Mouse (Mus musculus) forebrain, embryonic 14.5 days (tissue): ENCODE measurements at regions not wholly inside any gene's neighbourhood (a gene's known extent, or its start where the extent isn't known, plus 50 kb on each side); places are given as distances from the start of the nearest gene placed in this dataset.

Experiments used
- ATAC-seq: fragments of 200-750 bp; cut with Nextera tagmentation; 2 replicates; pipeline ENCODE4 v1.8.0; 2017; ENCODE audit warnings: mild to moderate bottlenecking, moderate library complexity
- DNase-seq: peaks from one replicate; pipeline ENCODE4 v3.0.0-alpha.2; 2015; ENCODE audit warnings: low spot score
- H3K27ac ChIP-seq: fragments of 300-500 bp; sonication (generic); 2 replicates; pipeline ENCODE4 v1.5.1; 2014; ENCODE audit warnings: low read depth, mild to moderate bottlenecking, control low read depth, low read length, moderate library complexity
- H3K27me3 ChIP-seq: fragments of 300-500 bp; sonication (generic); replicated peaks from 2 replicates; pipeline ENCODE4 v1.6.1; 2014; ENCODE audit warnings: low read length, control low read depth, mixed read lengths; ENCODE audit not compliant: control insufficient read depth, insufficient read depth
- H3K36me3 ChIP-seq: fragments of 300-500 bp; sonication (generic); 2 replicates; pipeline ENCODE4 v1.6.1; 2014; ENCODE audit warnings: low read length, control low read depth; ENCODE audit not compliant: control insufficient read depth, insufficient read depth
- H3K4me1 ChIP-seq: fragments of 300-500 bp; sonication (generic); 2 replicates; pipeline ENCODE4 v1.6.1; 2014; ENCODE audit warnings: antibody characterized with exemption, low read length, control low read depth; ENCODE audit not compliant: control insufficient read depth, insufficient read depth
- H3K4me2 ChIP-seq: fragments of 300-500 bp; sonication (generic); 2 replicates; pipeline ENCODE4 v1.6.1; 2014; ENCODE audit warnings: mild to moderate bottlenecking, control low read depth, low read length
- H3K4me3 ChIP-seq: fragments of 300-500 bp; sonication (generic); 2 replicates; pipeline ENCODE4 v1.5.1; 2014; ENCODE audit warnings: low read depth, low read length, control low read depth
- H3K9ac ChIP-seq: fragments of 300-500 bp; sonication (generic); 2 replicates; pipeline ENCODE4 v1.6.1; 2014; ENCODE audit warnings: mild to moderate bottlenecking, low read length, control low read depth, moderate library complexity
- H3K9me3 ChIP-seq: fragments of 300-500 bp; sonication (generic); replicated peaks from 2 replicates; pipeline ENCODE4 v1.6.1; 2016; ENCODE audit warnings: low read length, control low read depth, mixed read lengths; ENCODE audit not compliant: control insufficient read depth
- WGBS: fragments of 180-500 bp; shearing (Covaris S2); extraction: QIAGEN DNeasy Blood & Tissue Kit; methylation state at CpG from one replicate; pipeline ENCODE4 v1.1.7; 2014; 5-methylcytosine and 5-hydroxymethylcytosine counted together

DNA sequence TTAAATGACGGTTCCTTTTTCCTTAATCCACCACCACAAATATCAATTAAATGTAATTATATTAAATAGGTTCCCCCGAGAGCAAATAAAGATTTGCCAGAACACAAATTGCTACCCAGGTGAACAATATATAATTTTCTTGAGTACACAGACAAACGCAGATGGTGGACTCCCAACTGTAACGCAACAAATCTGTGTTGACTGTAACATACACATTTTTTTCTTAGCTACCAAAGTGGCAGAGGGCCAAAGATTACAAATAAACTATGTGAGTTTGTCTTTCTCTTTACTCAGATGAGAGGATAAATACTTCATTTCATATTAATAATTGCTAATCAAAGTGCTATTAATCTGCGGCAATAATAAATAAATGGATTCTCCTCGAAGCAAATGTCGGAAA, 228.4 kb upstream of the Sfrp2 start:
- 72% methylated on average over 7 of the region's 7 CpGs for WGBS
- Histone ChIP-seq H3K9me3 (no peaks in the 10 kb centered on the region), H3K36me3 (no peaks in the 10 kb centered on the region), H3K9ac (no peak overlapping the region), H3K4me3 (no peak overlapping the region), H3K4me1 (peaks cover 4% of the 10 kb centered on the region; the same call in 1 of the 2 replicates), H3K27ac (no peak overlapping the region), H3K4me2 (no peak overlapping the region), H3K27me3 (no peaks in the 10 kb centered on the region)
- ATAC-seq = no peak
- peak; percentile 51 for DNase-seq

DNA sequence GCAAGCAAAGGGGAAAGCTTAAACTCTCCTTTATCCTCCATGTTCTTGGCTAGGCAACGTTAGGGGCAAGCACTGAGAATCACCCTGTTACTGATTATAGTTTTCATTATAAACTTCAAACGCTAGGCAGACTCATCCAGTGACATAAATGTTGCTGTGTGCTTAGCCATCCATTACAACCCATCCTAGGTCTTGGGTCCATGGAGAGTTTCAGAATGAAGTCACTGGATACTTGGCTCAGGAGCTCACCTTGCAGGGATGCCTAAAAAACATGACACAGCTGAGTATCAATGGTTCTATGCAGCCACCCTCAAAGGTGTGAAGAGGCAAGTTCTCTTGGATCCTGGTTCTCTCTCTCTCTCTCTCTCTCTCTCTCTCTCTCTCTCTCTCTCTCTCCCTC, 227.2 kb upstream of the Sfrp2 start:
- ATAC-seq = no peak
- WGBS = 79% methylated on average over 2 of the region's 2 CpGs
- H3K9ac ChIP-seq = no peak overlapping the region

DNA sequence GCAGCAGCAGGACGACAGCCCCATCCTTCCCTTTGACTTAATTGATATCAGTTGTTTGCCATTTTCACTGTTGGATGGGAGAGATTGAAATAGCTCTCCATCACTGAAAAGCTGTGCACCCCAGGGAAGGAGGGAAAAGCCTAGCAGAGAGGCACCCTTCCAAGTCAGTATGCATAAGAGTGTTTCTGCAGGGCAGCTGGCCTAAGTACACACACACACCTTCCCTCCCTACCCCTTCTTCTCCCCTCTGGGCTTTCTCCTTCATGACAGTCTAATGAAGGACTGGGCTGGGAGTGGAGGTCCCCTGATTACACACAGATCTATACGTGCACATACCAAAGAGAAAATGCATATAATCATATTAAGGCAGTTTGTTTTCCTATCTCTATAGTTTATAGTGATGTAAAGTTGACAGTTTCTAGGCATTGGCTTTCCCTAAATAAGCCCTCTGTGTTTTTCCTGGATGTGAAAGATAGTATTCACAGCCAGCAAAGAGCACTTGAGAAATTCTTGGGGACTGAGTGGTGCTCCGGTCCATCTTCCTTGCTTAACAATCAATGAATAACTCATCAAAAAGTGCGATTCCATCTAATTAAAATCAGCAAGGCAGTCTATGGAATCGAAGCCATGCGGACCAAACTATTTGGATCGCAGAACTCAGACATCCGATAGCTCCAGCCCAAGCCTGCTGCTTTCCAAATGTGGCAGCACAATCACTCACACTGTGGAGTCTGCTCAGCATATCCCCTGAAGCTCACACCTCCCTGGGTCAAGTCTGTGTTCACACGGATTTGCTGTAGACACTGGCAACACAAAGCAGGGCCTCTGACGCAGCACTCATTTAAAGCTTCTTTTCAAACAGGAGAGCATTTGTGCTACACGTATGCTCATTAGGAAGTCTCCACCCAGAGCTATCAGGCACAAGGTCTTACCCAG, 224.9 kb upstream of the Sfrp2 start:
- H3K27ac ChIP-seq = no peak overlapping the region
- H3K4me1 ChIP-seq = peaks cover 4% of the 10 kb centered on the region; the same call in 1 of the 2 replicates
- no peaks in the 10 kb centered on the region for H3K36me3 ChIP-seq
- no peaks in the 10 kb centered on the region for H3K27me3 ChIP-seq
- no peak overlapping the region for H3K4me3 ChIP-seq
- no peak for ATAC-seq
- no peaks in the 10 kb centered on the region for H3K9me3 ChIP-seq
- no peak overlapping the region for H3K9ac ChIP-seq
- H3K4me2 ChIP-seq = no peak overlapping the region
- WGBS = 56% methylated on average over 11 of the region's 11 CpGs
- peak; percentile 10 for DNase-seq

More for the DNA sequence above, 227.2 kb upstream of the Sfrp2 start:
- H3K4me1 ChIP-seq = peaks cover 4% of the 10 kb centered on the region; the same call in 1 of the 2 replicates
- no peaks in the 10 kb centered on the region for H3K27me3 ChIP-seq
- no peak overlapping the region for H3K27ac ChIP-seq
- no peak for DNase-seq
- no peak overlapping the region for H3K4me2 ChIP-seq
- H3K9me3 ChIP-seq = no peaks in the 10 kb centered on the region
- H3K36me3 ChIP-seq = no peaks in the 10 kb centered on the region
- H3K4me3 ChIP-seq = no peak overlapping the region

DNA sequence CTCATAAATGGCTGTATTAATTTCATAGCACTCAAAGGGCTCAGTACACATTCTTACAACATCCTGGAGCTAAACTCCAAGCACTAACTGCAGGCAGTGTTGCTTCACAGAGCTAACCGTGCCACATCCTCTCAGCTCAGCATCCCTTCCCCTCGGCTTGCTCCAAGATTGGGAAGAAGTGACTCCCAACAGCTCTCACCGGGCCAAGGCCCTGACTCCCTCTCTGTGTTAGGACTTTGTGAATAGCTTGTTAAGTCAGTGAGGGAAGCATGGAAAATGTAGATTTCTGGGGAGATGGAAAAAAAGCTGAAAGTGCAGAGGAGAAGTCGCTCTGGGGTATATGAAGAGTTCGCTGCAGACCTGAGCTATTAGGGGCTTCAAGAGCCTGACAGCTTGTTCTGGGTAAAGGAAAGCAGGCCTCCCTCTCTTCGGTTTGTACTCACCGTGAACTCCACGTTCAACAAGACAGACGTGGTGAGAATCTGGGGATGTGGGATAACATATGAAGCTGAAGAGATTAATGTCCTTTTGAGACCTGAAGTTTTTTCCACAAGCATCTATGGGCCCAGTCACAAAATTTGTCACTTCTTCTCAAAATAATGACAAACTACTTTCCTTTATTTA, 213.5 kb upstream of the Sfrp2 start:
- DNase-seq (no peak), ATAC-seq (no peak)
- Histone ChIP-seq H3K4me1 (no peaks in the 10 kb centered on the region), H3K4me2 (no peak overlapping the region), H3K27me3 (no peaks in the 10 kb centered on the region), H3K9ac (no peak overlapping the region), H3K36me3 (no peaks in the 10 kb centered on the region), H3K9me3 (no peaks in the 10 kb centered on the region), H3K27ac (no peak overlapping the region), H3K4me3 (no peak overlapping the region)
- WGBS = 93% methylated on average over 9 of the region's 9 CpGs

DNA sequence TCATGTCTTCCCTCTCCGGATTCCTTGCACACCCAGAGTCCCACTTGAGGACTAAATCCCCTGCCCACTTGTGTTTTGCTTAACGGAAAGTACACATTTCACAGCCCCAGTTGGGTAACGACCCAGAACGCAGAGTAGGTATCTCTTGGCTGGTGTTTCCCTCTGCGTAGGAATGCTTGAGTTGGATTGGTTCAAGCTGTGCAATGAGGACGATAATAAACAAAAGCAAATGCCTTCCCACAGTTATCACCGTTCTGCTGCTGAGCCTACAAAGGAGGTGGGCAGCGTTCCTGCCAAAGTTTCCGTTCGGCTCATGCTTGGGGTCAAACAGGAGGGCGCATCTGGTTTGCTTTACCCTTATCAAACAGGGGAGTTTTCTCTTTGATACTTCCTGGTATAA, 212.3 kb upstream of the Sfrp2 start:
- Histone ChIP-seq H3K27me3 (no peaks in the 10 kb centered on the region), H3K27ac (no peak overlapping the region), H3K4me1 (no peaks in the 10 kb centered on the region), H3K4me3 (no peak overlapping the region), H3K4me2 (no peak overlapping the region), H3K9ac (no peak overlapping the region), H3K9me3 (no peaks in the 10 kb centered on the region), H3K36me3 (no peaks in the 10 kb centered on the region)
- DNase-seq = no peak
- ATAC-seq = no peak
- WGBS = 80% methylated on average over 11 of the region's 11 CpGs

DNA sequence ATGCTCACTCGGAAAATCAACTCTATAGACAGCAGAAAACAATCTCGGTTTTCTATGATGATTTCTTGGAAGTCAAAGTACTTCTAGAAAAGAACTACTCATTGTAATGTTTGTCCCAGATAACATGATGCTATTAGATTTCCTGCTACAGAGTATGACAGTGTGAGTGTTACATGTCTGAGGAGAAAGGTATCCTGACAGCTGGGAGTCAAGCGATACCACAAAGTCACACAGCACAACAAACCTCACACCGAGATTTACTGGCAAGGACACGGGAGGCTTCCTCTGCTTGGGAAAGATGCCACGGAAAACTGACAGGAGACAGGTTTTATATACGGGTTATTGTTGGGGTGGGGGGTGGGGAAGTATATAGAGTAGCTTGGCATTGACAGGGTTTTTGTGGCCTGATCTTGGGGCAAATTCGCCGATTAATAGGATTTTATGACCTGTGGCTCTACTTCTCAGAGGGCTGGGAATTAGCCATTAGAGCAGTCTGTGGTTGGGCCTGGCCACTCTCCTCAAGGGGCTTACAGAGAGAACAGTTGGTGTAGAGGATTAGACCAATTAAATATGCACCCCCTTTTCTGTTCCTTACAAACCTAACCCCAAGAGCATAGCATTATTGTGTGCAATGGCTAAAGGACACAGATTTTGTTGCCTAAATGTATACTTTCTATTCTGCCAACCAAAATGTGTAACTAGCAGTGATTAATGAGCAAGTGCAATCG, 209.2 kb upstream of the Sfrp2 start:
- ATAC-seq (no peak), DNase-seq (no peak)
- 70% methylated on average over 10 of the region's 10 CpGs for WGBS

DNA sequence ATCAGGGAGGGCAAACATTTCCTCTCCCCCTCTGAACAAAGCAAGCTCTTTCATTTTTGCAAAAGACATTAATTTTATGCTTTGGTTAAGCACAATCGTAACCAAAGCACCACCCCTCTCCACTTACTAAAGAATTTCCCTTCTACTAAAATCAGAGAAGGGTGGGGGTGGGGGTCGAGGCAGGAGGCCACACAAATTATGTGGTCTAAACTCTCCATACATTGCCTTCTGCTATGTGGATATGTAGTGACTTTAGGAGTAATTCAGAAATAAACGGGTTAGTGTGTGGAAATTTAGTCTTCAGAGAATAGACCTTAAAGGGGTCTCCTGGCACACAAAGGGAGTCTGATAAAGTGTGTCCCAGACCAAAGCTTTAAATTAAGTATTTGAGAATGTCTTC, 204.1 kb upstream of the Sfrp2 start:
- Histone ChIP-seq H3K27me3 (no peaks in the 10 kb centered on the region), H3K27ac (no peak overlapping the region), H3K4me1 (no peaks in the 10 kb centered on the region), H3K4me2 (no peak overlapping the region), H3K36me3 (no peaks in the 10 kb centered on the region), H3K4me3 (no peak overlapping the region), H3K9ac (no peak overlapping the region), H3K9me3 (no peaks in the 10 kb centered on the region)
- DNase-seq = no peak
- ATAC-seq = no peak
- 59% methylated on average over 3 of the region's 3 CpGs for WGBS

More for the DNA sequence above, 209.2 kb upstream of the Sfrp2 start:
- no peak overlapping the region for H3K4me2 ChIP-seq
- no peaks in the 10 kb centered on the region for H3K36me3 ChIP-seq
- H3K9ac ChIP-seq = no peak overlapping the region
- no peaks in the 10 kb centered on the region for H3K27me3 ChIP-seq
- no peak overlapping the region for H3K27ac ChIP-seq
- H3K4me3 ChIP-seq = no peak overlapping the region
- no peaks in the 10 kb centered on the region for H3K4me1 ChIP-seq
- H3K9me3 ChIP-seq = no peaks in the 10 kb centered on the region

DNA sequence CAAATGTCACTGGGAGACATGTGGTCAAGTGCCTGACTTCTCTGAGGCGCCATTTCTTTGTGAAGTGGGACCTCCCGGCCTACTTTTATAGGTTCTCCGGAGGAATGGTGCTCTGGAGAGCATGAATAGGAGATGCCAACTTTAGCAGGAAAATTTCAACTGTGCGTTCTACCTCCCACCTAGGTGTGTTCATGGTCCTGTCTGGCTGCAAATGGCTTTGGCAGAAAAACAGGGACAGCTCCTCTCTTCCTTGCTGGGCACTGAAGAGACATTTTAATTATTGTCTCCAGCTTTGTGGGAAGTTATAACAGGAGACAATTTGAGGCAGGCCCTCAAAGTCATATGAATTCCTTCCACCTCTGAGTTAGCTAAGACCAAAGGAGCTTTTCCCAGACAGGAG, 190.6 kb upstream of the Sfrp2 start:
- Histone ChIP-seq H3K9me3 (no peaks in the 10 kb centered on the region), H3K27me3 (no peaks in the 10 kb centered on the region), H3K4me2 (no peak overlapping the region), H3K4me1 (no peaks in the 10 kb centered on the region), H3K27ac (no peak overlapping the region), H3K4me3 (no peak overlapping the region), H3K9ac (no peak overlapping the region), H3K36me3 (no peaks in the 10 kb centered on the region)
- WGBS = 88% methylated on average over 4 of the region's 4 CpGs
- DNase-seq (no peak), ATAC-seq (no peak)
